Mouse (Mus musculus): ENCODE data around the gene Spata18. TPM values are rescaled to one million over a fixed set of nuclear protein-coding genes. Genes with fewer than 3 reads are reported as not detected.

The Spata18 gene
- polyA plus RNA-seq (2015; fragmentation: Nextera tagmentation; extraction: Ambion mirVana): 1.8 and 2.8 TPM in 2 replicates

- H3K4me3 ChIP-seq: peak within 1 kb of the TSS; percentile 51
- no peak within 1 kb of the TSS for H3K27ac ChIP-seq
- peak within 1 kb of the TSS; percentile 31 for H3K9ac ChIP-seq
- peak; percentile 17; the same call in 1 of the 2 replicates for ATAC-seq (ENCODE audit: borderline replicate concordance, extremely low read depth, low FRiP score, low TSS enrichment)
- peaks cover 56% of the 10 kb centered on the region for H3K27me3 ChIP-seq
- WGBS: under 1% methylated on average over 57 of the region's 57 CpGs
- H3K4me2 ChIP-seq: peak within 1 kb of the TSS; percentile 98
- H3K9me3 ChIP-seq: no peaks in the 10 kb centered on the region
- H3K4me1 ChIP-seq: peaks cover 30% of the 10 kb centered on the region
- H3K36me3 ChIP-seq: no peaks in the 10 kb centered on the region
Measured at GRCm38 (mm10) chr5:73651061-73651854, at the start of gene Spata18. TSS of gene Spata18 (plus strand) at chr5:73651379.

DNA sequence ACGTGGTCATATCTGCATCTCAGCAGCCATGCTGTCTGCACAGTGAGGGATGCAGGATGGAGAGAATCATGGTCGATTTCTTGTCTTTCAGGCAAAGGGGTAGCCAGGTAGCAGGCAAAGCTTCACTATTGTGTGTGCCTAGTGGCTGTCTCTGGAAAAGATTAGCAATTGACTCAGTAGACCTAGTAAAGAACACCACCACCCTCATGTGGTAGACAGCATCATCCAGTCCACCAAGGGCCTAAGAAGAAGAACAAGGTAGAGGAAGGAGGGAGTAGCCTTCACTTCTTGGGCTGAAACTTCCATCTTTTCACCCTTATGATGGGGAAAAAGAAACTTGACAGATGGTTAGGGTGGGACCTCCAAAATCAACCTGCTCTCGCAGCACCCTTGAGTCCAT is 48.3 kb upstream of the Spata18 start:
- Histone ChIP-seq H3K9me3 (no peaks in the 10 kb centered on the region), H3K4me3 (no peak overlapping the region), H3K27ac (no peak overlapping the region), H3K36me3 (no peaks in the 10 kb centered on the region), H3K4me1 (no peaks in the 10 kb centered on the region), H3K9ac (no peak overlapping the region), H3K27me3 (no peaks in the 10 kb centered on the region), H3K4me2 (no peak overlapping the region)
- WGBS: 69% methylated on average over 3 of the region's 3 CpGs
- ATAC-seq (ENCODE audit: borderline replicate concordance, extremely low read depth, low FRiP score, low TSS enrichment): no peak

DNA sequence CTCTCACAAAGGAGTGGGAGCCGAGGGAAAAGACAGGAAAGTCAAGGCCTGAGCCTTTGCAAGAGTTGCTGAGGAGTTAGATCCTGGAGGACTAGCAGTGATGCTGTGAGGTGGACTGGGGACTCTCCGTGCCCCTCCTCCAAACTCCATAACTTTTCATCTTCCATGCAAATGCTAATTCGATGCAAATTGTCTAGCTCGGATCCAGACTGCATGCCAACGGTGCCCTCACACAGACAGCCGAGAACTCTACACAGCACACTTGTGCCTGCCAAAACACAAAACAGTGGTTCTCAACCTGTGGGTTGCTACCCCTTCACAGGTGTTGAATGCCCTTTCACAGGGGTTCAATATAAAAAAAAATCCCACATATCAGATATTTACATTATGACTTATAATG is 46.6 kb upstream of the Spata18 start:
- no peak overlapping the region for H3K4me2 ChIP-seq
- no peak overlapping the region for H3K4me3 ChIP-seq
- H3K27ac ChIP-seq: no peak overlapping the region
- H3K36me3 ChIP-seq: no peaks in the 10 kb centered on the region
- no peaks in the 10 kb centered on the region for H3K4me1 ChIP-seq
- H3K27me3 ChIP-seq: no peaks in the 10 kb centered on the region
- 91% methylated on average over 6 of the region's 6 CpGs for WGBS
- no peak for ATAC-seq (ENCODE audit: borderline replicate concordance, extremely low read depth, low FRiP score, low TSS enrichment)
- H3K9ac ChIP-seq: no peak overlapping the region
- no peaks in the 10 kb centered on the region for H3K9me3 ChIP-seq

- ATAC-seq (ENCODE audit: borderline replicate concordance, extremely low read depth, low FRiP score, low TSS enrichment): no peak
- WGBS: 87% methylated on average over 6 of the region's 6 CpGs
Measured at GRCm38 (mm10) chr5:73604964-73605363, 46.2 kb upstream of the Spata18 start.

DNA sequence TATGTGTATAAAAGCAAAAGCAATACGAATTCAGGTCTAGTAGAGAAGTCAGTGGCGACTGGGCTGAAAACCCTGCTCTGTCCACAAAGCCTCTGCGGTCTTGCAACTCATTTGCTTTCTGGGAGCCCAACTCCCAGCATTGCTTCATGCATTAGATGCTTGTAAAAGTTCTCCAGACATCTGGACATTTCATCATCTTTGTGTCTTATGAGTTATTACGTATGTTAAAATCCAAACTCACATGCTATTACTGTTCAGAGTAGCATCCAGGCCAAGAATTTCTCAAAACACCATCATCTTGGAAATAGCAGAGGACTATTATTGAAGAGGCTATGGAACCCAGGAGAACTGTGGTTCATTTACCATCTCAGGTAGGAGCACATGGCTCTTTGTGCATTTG is 40.1 kb upstream of the Spata18 start:
- no peak overlapping the region for H3K9ac ChIP-seq
- no peak for ATAC-seq (ENCODE audit: borderline replicate concordance, extremely low read depth, low FRiP score, low TSS enrichment)
- no peaks in the 10 kb centered on the region for H3K4me1 ChIP-seq
- no peak overlapping the region for H3K27ac ChIP-seq
- WGBS: 88% methylated on average over 4 of the region's 4 CpGs
- no peaks in the 10 kb centered on the region for H3K9me3 ChIP-seq
- no peaks in the 10 kb centered on the region for H3K27me3 ChIP-seq
- H3K4me2 ChIP-seq: no peak overlapping the region
- H3K4me3 ChIP-seq: no peak overlapping the region
- H3K36me3 ChIP-seq: no peaks in the 10 kb centered on the region

More at GRCm38 (mm10) chr5:73604964-73605363, 46.2 kb upstream of the Spata18 start:
- no peaks in the 10 kb centered on the region for H3K4me1 ChIP-seq
- H3K27me3 ChIP-seq: no peaks in the 10 kb centered on the region
- no peak overlapping the region for H3K9ac ChIP-seq
- no peak overlapping the region for H3K4me2 ChIP-seq
- H3K27ac ChIP-seq: no peak overlapping the region
- no peaks in the 10 kb centered on the region for H3K9me3 ChIP-seq
- no peak overlapping the region for H3K4me3 ChIP-seq
- H3K36me3 ChIP-seq: no peaks in the 10 kb centered on the region

DNA sequence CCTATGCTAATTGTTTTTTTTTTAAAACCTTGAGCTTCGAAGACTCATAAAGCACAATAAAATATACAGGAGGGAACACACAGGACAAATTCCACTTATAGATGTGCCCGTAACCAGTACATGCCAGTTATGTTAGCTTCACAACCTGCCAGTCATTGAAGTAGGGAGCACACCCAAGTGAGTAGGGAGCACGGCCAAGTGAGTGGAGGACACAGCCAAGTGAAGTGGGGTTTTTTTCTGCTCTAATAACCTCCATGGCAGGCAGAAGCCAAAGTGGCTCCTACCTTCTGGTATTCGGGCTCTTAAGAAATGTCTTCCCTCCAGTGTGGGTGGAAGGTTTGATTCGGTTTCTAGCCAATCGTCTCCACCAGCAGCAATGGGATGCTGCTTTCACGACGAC is 37.9 kb upstream of the Spata18 start:
- H3K36me3 ChIP-seq: no peaks in the 10 kb centered on the region
- WGBS: 87% methylated on average over 8 of the region's 8 CpGs
- H3K27ac ChIP-seq: no peak overlapping the region
- H3K4me3 ChIP-seq: no peak overlapping the region
- no peak overlapping the region for H3K4me2 ChIP-seq
- no peak overlapping the region for H3K9ac ChIP-seq
- H3K27me3 ChIP-seq: no peaks in the 10 kb centered on the region
- no peaks in the 10 kb centered on the region for H3K4me1 ChIP-seq
- no peak for ATAC-seq (ENCODE audit: borderline replicate concordance, extremely low read depth, low FRiP score, low TSS enrichment)
- H3K9me3 ChIP-seq: no peaks in the 10 kb centered on the region

DNA sequence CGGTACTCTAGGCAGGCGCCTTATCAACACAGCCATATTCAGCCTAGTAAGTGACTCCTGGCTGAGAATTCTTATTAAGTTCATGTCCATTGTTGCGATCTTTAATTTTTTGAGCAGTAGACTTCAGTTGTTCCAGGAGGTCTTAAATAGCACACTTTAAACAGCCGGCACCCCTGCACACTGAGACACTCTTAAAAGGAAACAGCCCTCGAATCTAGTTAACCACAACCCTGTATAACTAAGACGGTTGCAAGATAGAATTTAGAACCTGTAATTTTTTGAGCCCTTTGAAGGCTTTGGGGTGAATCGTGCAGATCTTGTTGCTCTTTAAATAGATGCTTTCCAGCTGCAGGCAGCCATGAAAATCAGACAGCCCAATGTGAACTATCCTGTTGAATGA is 36.0 kb upstream of the Spata18 start:
- Histone ChIP-seq H3K9ac (no peak overlapping the region), H3K27me3 (no peaks in the 10 kb centered on the region), H3K4me1 (no peaks in the 10 kb centered on the region), H3K4me3 (no peak overlapping the region), H3K36me3 (no peaks in the 10 kb centered on the region), H3K27ac (no peak overlapping the region), H3K4me2 (no peak overlapping the region), H3K9me3 (no peaks in the 10 kb centered on the region)
- WGBS: 71% methylated on average over 7 of the region's 7 CpGs
- no peak for ATAC-seq (ENCODE audit: borderline replicate concordance, extremely low read depth, low FRiP score, low TSS enrichment)

- Histone ChIP-seq H3K36me3 (no peaks in the 10 kb centered on the region), H3K4me3 (no peak overlapping the region), H3K9me3 (no peaks in the 10 kb centered on the region), H3K27me3 (no peaks in the 10 kb centered on the region), H3K4me1 (no peaks in the 10 kb centered on the region), H3K27ac (no peak overlapping the region), H3K9ac (no peak overlapping the region), H3K4me2 (no peak overlapping the region)
- 65% methylated on average over 1 of the region's 1 CpGs for WGBS
- ATAC-seq (ENCODE audit: borderline replicate concordance, extremely low read depth, low FRiP score, low TSS enrichment): no peak
Measured at GRCm38 (mm10) chr5:73618969-73619368, 32.2 kb upstream of the Spata18 start.

- Histone ChIP-seq H3K4me1 (no peaks in the 10 kb centered on the region), H3K27ac (no peak overlapping the region), H3K9ac (no peak overlapping the region), H3K36me3 (no peaks in the 10 kb centered on the region), H3K4me3 (no peak overlapping the region), H3K4me2 (no peak overlapping the region), H3K9me3 (no peaks in the 10 kb centered on the region), H3K27me3 (no peaks in the 10 kb centered on the region)
- no peak for ATAC-seq (ENCODE audit: borderline replicate concordance, extremely low read depth, low FRiP score, low TSS enrichment)
- 85% methylated on average over 1 of the region's 1 CpGs for WGBS
Measured at GRCm38 (mm10) chr5:73625505-73625904, 25.7 kb upstream of the Spata18 start.

- H3K4me3 ChIP-seq: no peak overlapping the region
- no peaks in the 10 kb centered on the region for H3K4me1 ChIP-seq
- no peaks in the 10 kb centered on the region for H3K36me3 ChIP-seq
- H3K9ac ChIP-seq: no peak overlapping the region
- ATAC-seq (ENCODE audit: borderline replicate concordance, extremely low read depth, low FRiP score, low TSS enrichment): no peak
- H3K27ac ChIP-seq: no peak overlapping the region
- 85% methylated on average over 7 of the region's 7 CpGs for whole genome bisulfite sequencing
- no peak overlapping the region for H3K4me2 ChIP-seq
- no peaks in the 10 kb centered on the region for H3K27me3 ChIP-seq
- H3K9me3 ChIP-seq: no peaks in the 10 kb centered on the region
Measured at GRCm38 (mm10) chr5:73626842-73627241, 24.3 kb upstream of the Spata18 start.

DNA sequence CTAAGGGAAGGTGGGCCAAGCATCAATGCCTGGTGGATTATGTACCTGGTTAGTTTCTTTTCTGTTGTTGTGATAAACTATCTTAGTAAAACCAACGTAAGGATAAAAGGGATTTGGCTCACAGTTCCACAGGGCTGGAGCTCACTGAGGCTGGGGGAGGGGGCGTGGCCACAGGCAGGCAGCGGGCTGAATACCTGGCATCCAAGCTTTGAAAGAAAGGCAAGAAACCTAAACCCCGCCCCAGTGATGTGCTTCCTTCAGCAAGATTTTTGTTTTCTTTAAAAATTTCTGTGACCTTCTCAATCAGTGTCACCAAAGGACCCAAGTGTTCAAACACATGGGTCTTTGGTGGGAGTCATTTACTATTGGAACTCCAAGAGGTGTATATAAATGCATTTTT is 23.6 kb upstream of the Spata18 start:
- ATAC-seq (ENCODE audit: borderline replicate concordance, extremely low read depth, low FRiP score, low TSS enrichment): no peak
- Histone ChIP-seq H3K27ac (no peak overlapping the region), H3K36me3 (no peaks in the 10 kb centered on the region), H3K4me2 (no peak overlapping the region), H3K9me3 (no peaks in the 10 kb centered on the region), H3K27me3 (no peaks in the 10 kb centered on the region), H3K9ac (no peak overlapping the region), H3K4me1 (no peaks in the 10 kb centered on the region), H3K4me3 (no peak overlapping the region)
- 59% methylated on average over 4 of the region's 4 CpGs for WGBS

- Histone ChIP-seq H3K9me3 (no peaks in the 10 kb centered on the region), H3K4me3 (no peak overlapping the region), H3K9ac (no peak overlapping the region), H3K4me1 (no peaks in the 10 kb centered on the region), H3K4me2 (no peak overlapping the region), H3K27ac (no peak overlapping the region), H3K36me3 (no peaks in the 10 kb centered on the region), H3K27me3 (no peaks in the 10 kb centered on the region)
- no peak for ATAC-seq (ENCODE audit: borderline replicate concordance, extremely low read depth, low FRiP score, low TSS enrichment)
- 74% methylated on average over 15 of the region's 15 CpGs for WGBS
Measured at GRCm38 (mm10) chr5:73627991-73628390, 23.2 kb upstream of the Spata18 start.

Measured in lung, embryonic 15.5 days (tissue).